Mouse (Mus musculus) ES-E14 (cell line): ENCODE measurements at regions not wholly inside any gene's neighbourhood (a gene's known extent, or its start where the extent isn't known, plus 50 kb on each side); places are given as distances from the start of the nearest gene placed in this dataset.

Experiments used
- DNase-seq: peaks from one replicate; pipeline ENCODE4 v3.0.0-alpha.2; 2013; ENCODE audit warnings: low read depth, low spot score
- H3K27ac ChIP-seq: 2 replicates; pipeline ENCODE4 v1.5.1; 2012; ENCODE audit warnings: low read depth, mild to moderate bottlenecking, low read length, moderate library complexity, mixed read lengths; ENCODE audit not compliant: poor library complexity, insufficient read depth, severe bottlenecking
- H3K36me3 ChIP-seq: 2 replicates; pipeline ENCODE4 v1.6.1; 2012; ENCODE audit warnings: mild to moderate bottlenecking, low read length, moderate library complexity, mixed read lengths; ENCODE audit not compliant: control insufficient read depth, poor library complexity, insufficient read depth, severe bottlenecking
- H3K4me1 ChIP-seq, 2 experiments: fragments of 150-350 bp in 1 of 2; sonication (generic) in 1 of 2; 2 replicates each; pipeline ENCODE4 v1.6.1; 2012; ENCODE audit warnings: low read length in 2 of 2, mild to moderate bottlenecking in 1 of 2, mixed read lengths in 1 of 2; ENCODE audit not compliant: control insufficient read depth in 2 of 2, insufficient read depth in 2 of 2, poor library complexity in 1 of 2
- H3K4me3 ChIP-seq, 2 experiments: fragments of 150-350 bp in 1 of 2; sonication (generic) in 1 of 2; 2 replicates each; pipeline ENCODE4 v1.5.1; 2012; ENCODE audit warnings: low read length in 2 of 2, low read depth in 1 of 2, mild to moderate bottlenecking in 1 of 2, mixed read lengths in 1 of 2; ENCODE audit not compliant: insufficient read depth in 1 of 2, poor library complexity in 1 of 2, severe bottlenecking in 1 of 2
- H3K9ac ChIP-seq: 2 replicates; pipeline ENCODE4 v1.6.1; 2012; ENCODE audit warnings: low read depth, mild to moderate bottlenecking, low read length, mixed read lengths; ENCODE audit not compliant: poor library complexity, insufficient read depth, severe bottlenecking
- H3K9me3 ChIP-seq: fragments of 150-350 bp; sonication (generic); 2 replicates; pipeline ENCODE4 v1.6.1; 2012; ENCODE audit warnings: low read depth, mild to moderate bottlenecking, low read length; ENCODE audit not compliant: control insufficient read depth, insufficient read depth
- CHD2 ChIP-seq: IDR thresholded peaks from 2 replicates; pipeline ENCODE4 v1.6.1; 2014; ENCODE audit warnings: mild to moderate bottlenecking, low read depth, low read length, inconsistent platforms
- HCFC1 ChIP-seq: IDR thresholded peaks from 2 replicates; pipeline ENCODE4 v1.6.1; 2012; ENCODE audit warnings: low read length, inconsistent platforms, borderline replicate concordance; ENCODE audit not compliant: insufficient read depth
- MAFK ChIP-seq: IDR thresholded peaks from 2 replicates; pipeline ENCODE4 v1.6.1; 2014; ENCODE audit warnings: mild to moderate bottlenecking, low read depth, low read length, inconsistent platforms; ENCODE audit not compliant: insufficient read depth
- ZC3H11A ChIP-seq: IDR thresholded peaks from 2 replicates; pipeline ENCODE4 v1.6.1; 2012; ENCODE audit warnings: low read depth, mild to moderate bottlenecking, inconsistent platforms, low read length, borderline replicate concordance
- ZNF384 ChIP-seq: IDR thresholded peaks from 2 replicates; pipeline ENCODE4 v1.6.1; 2012; ENCODE audit warnings: low read depth, low read length, inconsistent platforms
- in situ Hi-C, 2 experiments: fragments of 600-800 bp; cut with MboI; formaldehyde crosslinking; loops; one replicate each; pipeline ENCODE4 v1.15.1; 2025; ENCODE audit warnings: low sequenced_read_pairs in 2 of 2, inconsistent platforms in 1 of 2; ENCODE audit not compliant: unreplicated experiment in 2 of 2

- DNase-seq: no peak
- Histone ChIP-seq H3K27ac (no peak overlapping the region), H3K9me3 (no peaks in the 10 kb centered on the region), H3K36me3 (no peaks in the 10 kb centered on the region), H3K9ac (no peak overlapping the region), H3K4me3 (peak overlapping the region in 1 of 2 experiments; percentile 16; a peak in 1 of 4 replicates), H3K4me1 (peaks cover 3 to 10% of the 10 kb centered on the region in 2 experiments; a peak in 2 of 4 replicates)
- no peak for TF ChIP-seq MAFK
- TF ChIP-seq CHD2: no peak
- no peak for TF ChIP-seq ZNF384
- no peak for TF ChIP-seq HCFC1
- no peak for TF ChIP-seq ZC3H11A
- in situ Hi-C loops: no loop called here
Observed at GRCm38 (mm10) chr6:51192826-51193225, 239.6 kb upstream of the Nfe2l3 start.

- DNase-seq: peak; percentile 74
- no peaks in the 10 kb centered on the region for H3K36me3 ChIP-seq
- in situ Hi-C loops: no loop called here
- H3K9me3 ChIP-seq: no peaks in the 10 kb centered on the region
- H3K27ac ChIP-seq: no peak overlapping the region
- TF ChIP-seq HCFC1: no peak
- no peak for TF ChIP-seq ZC3H11A
- TF ChIP-seq ZNF384: no peak
- TF ChIP-seq MAFK: no peak
- TF ChIP-seq CHD2: no peak
- H3K9ac ChIP-seq: no peak overlapping the region
- H3K4me3 ChIP-seq: peak overlapping the region in 1 of 2 experiments; percentile 16; a peak in 2 of 4 replicates
- H3K4me1 ChIP-seq: peaks cover 3 to 10% of the 10 kb centered on the region in 2 experiments; a peak in 2 of 4 replicates
Observed at GRCm38 (mm10) chr6:51193356-51193755, 239.1 kb upstream of the Nfe2l3 start.

GRCm38 (mm10) chr6:51196391-51196790, 236.1 kb upstream of the Nfe2l3 start:
- Histone ChIP-seq H3K4me3 (no peak overlapping the region), H3K36me3 (no peaks in the 10 kb centered on the region), H3K9ac (no peak overlapping the region), H3K4me1 (peaks cover 3 to 10% of the 10 kb centered on the region in 2 experiments; a peak in 2 of 4 replicates), H3K27ac (no peak overlapping the region), H3K9me3 (no peaks in the 10 kb centered on the region)
- DNase-seq: no peak
- TF ChIP-seq ZC3H11A: no peak
- in situ Hi-C loops: no loop called here

- Histone ChIP-seq H3K36me3 (no peaks in the 10 kb centered on the region), H3K27ac (no peak overlapping the region), H3K9ac (no peak overlapping the region), H3K4me3 (no peak overlapping the region), H3K4me1 (peaks cover 3 to 10% of the 10 kb centered on the region in 2 experiments; a peak in 2 of 4 replicates), H3K9me3 (no peaks in the 10 kb centered on the region)
- in situ Hi-C loops: no loop called here
- DNase-seq: no peak
- TF ChIP-seq ZNF384: no peak
- no peak for TF ChIP-seq HCFC1
- TF ChIP-seq ZC3H11A: no peak
- TF ChIP-seq MAFK: no peak
- TF ChIP-seq CHD2: no peak
Observed at GRCm38 (mm10) chr6:51197000-51197774, 235.3 kb upstream of the Nfe2l3 start.

GRCm38 (mm10) chr6:51200207-51200606, 232.3 kb upstream of the Nfe2l3 start:
- Histone ChIP-seq H3K4me1 (no peaks in the 10 kb centered on the region), H3K4me3 (no peak overlapping the region), H3K36me3 (no peaks in the 10 kb centered on the region), H3K9ac (no peak overlapping the region), H3K27ac (no peak overlapping the region), H3K9me3 (no peaks in the 10 kb centered on the region)
- in situ Hi-C loops: loop anchor here (10.0 to 25.0 kb wide), 2 partner anchors 637 to 655 kb away; no protein-coding TSS in a partner anchor
- no peak for TF ChIP-seq ZNF384
- no peak for TF ChIP-seq ZC3H11A
- TF ChIP-seq CHD2: no peak
- TF ChIP-seq HCFC1: no peak
- TF ChIP-seq MAFK: no peak
- no peak for DNase-seq
